Mouse (Mus musculus): ENCODE results near the gene Slc12a8.

Slc12a8 gene

DNA sequence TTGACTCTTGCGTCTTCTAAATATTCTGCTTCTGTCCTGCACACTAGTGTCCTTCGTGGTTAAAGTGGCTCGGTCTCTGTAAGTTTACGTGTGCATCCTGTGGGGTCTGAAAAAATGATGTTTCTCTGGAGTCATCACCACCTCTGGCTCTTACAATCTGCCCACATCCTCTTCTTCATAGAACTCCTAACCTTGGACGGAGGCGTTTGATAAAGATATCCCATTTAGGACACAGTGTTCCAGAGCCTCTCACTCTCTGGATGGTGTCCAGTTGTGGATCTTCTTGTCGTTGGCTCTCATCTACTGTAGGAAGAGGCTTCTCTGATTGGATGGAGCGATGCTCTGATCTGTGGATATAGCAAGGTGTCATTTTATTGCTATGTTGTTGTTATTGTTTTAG, 65.4 kb downstream of the Slc12a8 start:
- DNase-seq (ENCODE audit: low read depth, low spot score): no peak

- no peak for DNase-seq (ENCODE audit: low read depth, low spot score)
Observed at GRCm38 (mm10) chr16:33583333-33583732, 66.2 kb downstream of the Slc12a8 start.

DNA sequence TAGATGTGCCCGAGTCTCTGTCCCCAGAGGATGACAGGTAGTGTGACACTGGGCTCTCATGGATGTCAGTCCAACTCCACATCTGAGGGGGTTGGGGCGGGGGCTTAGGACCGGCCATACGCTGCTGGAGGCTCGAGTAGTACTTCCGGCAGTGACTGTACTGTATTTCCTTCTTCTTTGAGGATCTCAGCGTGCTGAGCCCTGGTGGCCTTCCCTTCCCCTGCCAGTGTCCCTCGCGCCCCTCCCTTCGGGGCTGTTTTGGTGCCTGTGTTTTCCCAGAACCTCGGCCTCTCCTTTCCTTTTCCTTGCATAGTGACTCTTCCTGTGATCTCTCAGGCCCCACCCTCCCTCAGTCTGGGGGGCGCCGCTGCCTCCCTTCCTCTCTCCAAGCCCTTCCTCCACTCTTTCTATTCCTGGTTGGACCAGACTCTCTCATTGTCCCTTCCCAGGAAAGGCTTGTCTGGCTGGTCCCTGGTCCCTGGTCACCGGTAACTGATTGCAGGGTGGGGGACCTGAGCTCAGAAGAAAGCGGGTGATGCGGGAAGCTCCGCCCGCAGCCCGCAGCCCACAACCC, 66.8 kb downstream of the Slc12a8 start:
- no peak for DNase-seq (ENCODE audit: low read depth, low spot score)

DNA sequence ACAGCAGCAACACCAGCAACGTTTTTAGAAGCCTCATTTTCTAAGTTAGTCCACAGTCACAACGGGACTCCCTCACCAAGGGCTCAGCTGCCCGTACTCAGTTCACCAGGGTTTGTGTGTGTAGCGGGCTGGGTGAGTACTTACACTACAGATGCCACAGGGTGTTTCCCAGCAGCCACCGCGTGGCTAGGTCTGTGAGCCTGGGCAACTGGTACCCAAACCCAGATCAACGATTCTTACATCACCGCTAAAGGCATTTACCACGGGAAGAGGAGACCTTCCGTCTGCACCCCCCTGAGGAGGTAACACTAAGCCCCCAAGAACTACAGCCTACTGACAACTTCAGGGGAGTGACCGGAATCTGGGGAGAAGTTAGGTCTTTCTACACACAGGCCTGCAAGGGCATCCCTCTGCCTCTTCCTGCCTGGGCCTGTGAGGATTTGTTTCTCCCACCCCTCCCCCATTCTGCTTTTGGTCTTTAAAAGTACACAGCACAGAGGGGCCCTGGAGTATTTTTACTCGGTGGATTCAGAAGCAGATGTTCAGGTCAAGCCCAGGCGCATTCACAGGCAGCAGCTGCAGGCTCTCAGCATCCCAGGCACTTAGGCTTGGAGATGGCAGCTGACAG, 67.4 kb downstream of the Slc12a8 start:
- DNase-seq (ENCODE audit: low read depth, low spot score): peak; percentile 84

GRCm38 (mm10) chr16:33585083-33585460, 67.9 kb downstream of the Slc12a8 start:
- no peak for DNase-seq (ENCODE audit: low read depth, low spot score)

DNA sequence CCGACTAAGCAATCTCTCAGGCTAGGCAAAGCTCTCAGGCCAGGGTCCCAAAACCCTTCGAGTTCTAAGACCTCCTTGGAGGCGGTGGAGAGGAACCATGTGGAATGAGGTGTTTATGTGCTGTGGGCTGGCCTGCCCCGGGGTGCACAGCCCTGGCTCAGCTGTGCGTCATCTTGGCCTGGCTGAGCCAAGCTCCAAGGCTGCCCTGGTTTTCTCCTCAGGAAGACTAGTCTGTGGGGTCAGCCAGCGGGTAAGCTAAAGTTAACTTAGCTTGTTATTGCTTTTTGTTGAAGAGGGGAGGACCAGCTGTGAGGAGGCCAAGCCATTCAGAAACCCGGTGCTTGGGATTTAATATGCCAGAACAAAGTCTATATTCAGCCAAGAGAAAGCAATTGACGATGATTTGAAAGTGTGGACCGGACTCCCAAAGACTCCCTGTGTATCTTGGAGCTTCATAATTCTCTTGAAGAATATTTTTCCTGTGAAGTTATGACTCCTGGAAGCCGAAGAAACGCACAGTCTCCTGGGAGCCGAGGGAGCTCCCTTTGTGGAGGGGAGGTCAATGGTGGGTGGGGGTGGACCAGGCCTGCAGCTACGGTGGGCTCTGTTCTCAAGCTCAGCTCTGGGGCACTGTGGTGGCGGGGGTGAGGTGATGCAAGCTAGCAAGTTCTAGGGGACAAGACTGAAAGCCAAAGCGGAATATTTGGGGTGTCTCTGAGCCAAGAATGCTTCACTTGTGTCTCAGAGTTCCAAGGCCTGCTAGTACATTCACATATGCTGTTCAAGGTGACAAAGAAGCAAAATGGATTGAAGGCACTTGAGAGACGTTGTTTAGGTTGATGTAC, 70.4 kb downstream of the Slc12a8 start:
- DNase-seq (ENCODE audit: low read depth, low spot score): no peak

DNA sequence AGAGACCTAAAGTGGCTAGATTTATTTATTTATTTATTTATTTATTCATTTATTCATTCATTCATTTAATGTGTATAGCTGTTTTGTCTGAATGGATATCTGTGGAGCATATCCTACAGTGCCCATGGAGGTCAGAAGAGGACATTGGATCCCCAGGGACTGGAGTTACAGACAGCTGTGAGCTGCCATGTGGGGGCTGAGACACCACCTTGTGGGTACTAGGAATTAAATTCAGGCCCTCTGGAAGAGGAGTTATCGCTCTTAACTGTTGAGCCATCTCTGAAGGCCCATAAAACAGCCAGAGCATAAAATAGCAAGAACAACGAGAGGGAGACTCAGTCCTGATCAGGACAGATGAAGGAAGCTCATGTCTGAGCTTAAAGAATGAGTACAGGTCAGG, 71.7 kb downstream of the Slc12a8 start:
- no peak for DNase-seq (ENCODE audit: low read depth, low spot score)

DNA sequence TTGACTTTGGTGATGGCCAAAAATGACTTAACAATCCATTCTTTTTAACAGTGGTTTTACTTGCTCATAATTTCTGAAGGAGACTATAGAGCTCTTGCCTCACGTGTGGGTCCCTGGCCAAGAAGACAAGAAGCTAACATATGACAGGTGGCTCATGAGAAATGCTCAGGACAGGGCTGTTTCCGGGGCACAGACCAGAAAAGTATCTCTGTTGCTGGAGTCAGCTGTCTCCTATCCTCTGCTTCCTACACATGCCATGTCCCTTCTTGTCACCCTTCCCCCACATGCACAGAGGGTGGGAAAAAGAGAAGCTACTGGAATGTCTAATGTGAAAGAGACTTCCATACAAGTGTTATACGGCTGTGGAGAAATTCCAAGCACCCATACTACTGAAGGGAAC, 73.3 kb downstream of the Slc12a8 start:
- no peak for DNase-seq (ENCODE audit: low read depth, low spot score)

GRCm38 (mm10) chr16:33591390-33592067, 74.4 kb downstream of the Slc12a8 start:
- DNase-seq (ENCODE audit: low read depth, low spot score): no peak

- no peak for DNase-seq (ENCODE audit: low read depth, low spot score)
Observed at GRCm38 (mm10) chr16:33592286-33592685, 75.2 kb downstream of the Slc12a8 start.

GRCm38 (mm10) chr16:33593467-33593866, 76.3 kb downstream of the Slc12a8 start:
- DNase-seq (ENCODE audit: low read depth, low spot score): no peak

GRCm38 (mm10) chr16:33594037-33594771, 77.1 kb downstream of the Slc12a8 start:
- DNase-seq (ENCODE audit: low read depth, low spot score): no peak

DNA sequence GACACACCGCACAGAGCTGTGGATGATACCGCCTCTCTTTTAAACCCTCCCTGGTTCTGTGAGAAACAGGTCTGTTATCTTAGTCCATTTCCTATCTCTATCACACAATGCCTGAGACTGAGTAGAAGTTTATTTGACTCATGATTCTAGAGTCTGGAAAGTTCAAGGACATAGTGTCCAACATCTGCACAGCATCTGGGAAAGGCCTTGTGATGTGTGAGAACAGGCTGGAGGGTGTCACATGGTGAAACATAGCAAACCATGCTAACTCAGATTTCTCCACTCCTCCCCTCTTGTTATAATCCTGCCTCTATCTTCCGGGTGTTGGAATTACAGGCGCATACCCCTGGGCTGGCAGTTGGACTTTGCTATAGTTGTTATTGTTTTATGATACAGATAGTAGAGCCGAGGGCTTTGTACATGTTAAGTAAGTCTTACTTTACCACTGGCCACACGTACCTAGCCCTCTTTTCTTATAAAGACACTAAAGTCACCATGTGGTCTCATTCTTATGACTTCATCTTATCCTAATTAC, 78.2 kb downstream of the Slc12a8 start:
- DNase-seq (ENCODE audit: low read depth, low spot score): no peak

DNA sequence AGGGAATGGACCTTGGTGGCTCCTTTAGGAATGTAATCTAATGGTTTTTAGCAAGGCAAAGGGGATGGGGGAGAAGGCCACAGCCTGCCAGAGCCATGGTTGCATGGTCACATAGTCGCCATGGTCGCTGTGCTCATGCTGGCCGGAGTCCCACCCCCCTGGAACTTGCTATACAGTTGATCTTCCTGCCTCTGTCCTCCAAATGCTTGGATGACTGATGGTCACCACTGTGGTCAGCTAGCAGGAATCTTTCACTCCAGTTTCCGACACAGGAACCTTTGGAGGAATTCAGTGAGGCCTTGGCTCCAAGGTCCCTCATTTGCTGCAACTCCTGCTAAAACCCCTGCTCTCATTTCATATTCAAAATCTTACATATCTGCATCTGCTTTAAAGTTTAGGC, 79.1 kb downstream of the Slc12a8 start:
- no peak for DNase-seq (ENCODE audit: low read depth, low spot score)

DNA sequence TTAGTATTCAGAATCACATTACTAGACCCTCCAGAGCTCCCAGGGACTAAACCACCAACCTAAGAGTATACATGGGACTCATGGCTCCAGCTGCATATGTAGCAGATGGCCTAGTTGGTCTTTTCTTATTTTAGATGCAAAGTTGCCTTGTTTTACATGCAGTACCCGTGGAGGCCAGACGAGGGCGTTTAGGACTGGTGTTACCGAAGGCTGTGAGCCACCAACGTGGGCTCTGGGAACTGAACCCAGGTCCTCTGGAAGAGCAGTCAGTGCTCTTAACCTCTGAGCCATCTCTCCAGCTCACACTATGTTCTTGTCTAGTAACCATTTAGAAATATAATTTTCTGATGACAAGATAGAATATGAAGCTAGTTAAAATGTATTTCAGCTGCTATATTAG, 83.1 kb downstream of the Slc12a8 start:
- peak; percentile 31 for DNase-seq (ENCODE audit: low read depth, low spot score)

DNA sequence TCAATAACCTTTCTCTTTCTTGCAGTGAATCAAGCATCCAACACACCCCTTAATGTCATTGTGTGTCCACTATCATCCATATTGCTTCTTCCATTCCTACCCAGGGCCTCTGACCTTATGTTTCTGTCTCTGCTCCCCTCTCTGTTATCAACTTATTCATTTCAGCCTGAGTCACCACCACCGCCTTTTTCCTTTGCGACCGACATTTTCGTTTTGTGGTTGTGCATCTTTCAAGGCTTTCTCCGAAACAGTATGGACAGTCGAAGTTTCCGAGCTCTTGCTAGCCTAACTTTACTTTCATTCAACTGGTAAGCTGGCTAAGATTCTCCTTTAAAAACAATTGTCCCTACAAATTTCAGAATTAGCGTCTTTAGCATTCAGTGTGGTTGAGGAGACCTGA, 84.2 kb downstream of the Slc12a8 start:
- no peak for DNase-seq (ENCODE audit: low read depth, low spot score)

DNA sequence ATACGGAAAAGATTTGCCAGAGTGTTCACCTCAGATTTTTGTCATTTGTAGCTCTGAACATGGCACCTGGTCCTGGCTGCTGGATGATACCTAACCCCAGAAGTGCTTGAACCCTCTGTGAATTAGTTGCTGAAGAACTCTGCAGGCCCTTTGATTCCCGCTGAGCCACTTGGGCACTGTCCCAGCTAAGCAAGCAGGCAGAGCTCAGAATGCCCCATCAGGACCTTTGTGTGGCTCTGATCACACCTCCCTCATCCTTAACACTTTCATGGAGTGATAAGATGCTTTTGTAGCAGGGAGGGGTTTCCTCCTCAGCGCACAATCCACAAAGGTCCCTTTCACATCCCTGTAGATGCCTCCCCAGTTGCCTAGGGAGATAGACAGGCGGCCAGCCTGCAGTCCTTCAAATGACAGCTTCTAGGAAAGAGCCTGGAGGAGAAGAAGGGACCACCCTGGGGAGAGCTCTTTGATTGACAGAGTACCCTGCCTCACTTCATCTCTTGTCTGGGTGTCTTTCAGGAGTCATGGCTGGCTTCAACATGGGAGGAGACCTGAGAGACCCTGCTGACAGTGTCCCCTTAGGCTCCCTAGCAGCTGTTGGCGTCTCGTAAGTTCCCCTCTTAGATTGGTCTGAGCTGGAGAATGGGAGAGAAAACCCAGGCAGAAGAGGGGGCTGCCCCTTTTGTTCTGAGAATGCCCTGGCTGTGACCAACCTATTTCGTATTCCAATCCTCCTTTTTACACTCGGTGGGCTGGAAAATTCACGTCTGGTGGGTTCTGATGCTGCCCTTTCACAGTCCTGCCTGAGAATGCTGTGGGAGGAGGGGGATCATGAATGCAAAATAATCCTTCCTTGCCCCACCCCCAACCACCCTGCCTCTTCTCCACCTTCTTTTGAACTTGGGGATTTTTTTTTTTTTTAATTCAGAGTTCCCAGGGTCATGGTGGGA, 88.8 kb downstream of the Slc12a8 start:
- no peak for DNase-seq (ENCODE audit: low read depth, low spot score)

DNA sequence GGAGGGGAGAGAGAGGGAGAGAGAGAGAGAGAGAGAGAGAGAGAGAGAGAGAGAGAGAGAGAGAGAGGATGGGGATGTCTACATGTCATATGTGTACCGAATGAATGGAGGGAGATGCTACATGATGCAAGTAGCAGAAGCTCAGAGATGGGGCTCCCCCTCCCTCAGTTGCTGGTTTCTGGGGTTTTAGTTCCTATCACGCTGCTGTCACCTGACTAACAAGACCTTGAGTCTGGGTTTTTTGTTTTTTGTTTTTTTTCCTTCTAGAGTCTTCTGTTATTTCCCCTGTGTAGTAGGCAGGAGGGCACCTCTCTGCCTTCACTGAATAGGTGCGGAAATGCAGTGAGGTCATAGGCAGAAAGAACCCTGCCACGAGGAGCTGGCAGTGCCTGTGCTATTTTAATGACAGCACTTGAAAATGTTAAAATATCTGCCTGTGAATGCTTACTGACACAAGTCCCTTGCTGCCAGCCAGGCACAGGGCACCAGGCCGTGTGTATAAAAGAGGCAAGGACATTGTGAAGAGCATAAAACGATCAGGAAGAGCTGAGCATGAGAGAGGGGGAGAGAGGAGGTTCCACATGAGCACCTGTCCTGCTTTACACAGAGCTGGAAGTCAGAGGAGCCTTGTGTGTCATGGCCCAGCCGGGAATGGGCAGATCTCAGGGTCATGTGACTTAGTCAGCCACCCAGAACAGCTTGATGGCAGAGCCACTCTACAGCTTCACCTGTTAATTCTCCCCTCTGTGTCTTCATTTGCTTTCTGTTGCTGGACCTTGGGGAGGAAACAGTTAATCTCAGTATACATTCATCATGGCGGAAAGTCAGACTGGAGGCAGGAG, 89.8 kb downstream of the Slc12a8 start:
- no peak for DNase-seq (ENCODE audit: low read depth, low spot score)

- DNase-seq (ENCODE audit: low read depth, low spot score): no peak
Observed at GRCm38 (mm10) chr16:33609554-33609953, 92.4 kb downstream of the Slc12a8 start.

Data from forelimb bud, embryonic 11.5 days (tissue).